Mouse (Mus musculus) lung, embryonic 15.5 days (tissue): Measurements from ENCODE around the gene Olfr419. TPM values are rescaled to one million over a fixed set of nuclear protein-coding genes. Genes with fewer than 3 reads are reported as not detected.

Source experiments
- ATAC-seq: fragments of 200-750 bp; cut with Nextera tagmentation; 2 replicates; pipeline ENCODE4 v1.8.0; 2017; ENCODE audit warnings: moderate number of reproducible peaks, borderline replicate concordance; ENCODE audit not compliant: low FRiP score, low TSS enrichment; ENCODE audit errors: extremely low read depth
- H3K27ac ChIP-seq: fragments of 300-500 bp; sonication (generic); 2 replicates; pipeline ENCODE4 v1.5.1; 2015; ENCODE audit warnings: moderate library complexity, mild to moderate bottlenecking, inconsistent platforms
- H3K27me3 ChIP-seq: fragments of 300-500 bp; sonication (generic); 2 replicates; pipeline ENCODE4 v1.6.1; 2015; ENCODE audit warnings: inconsistent platforms
- H3K36me3 ChIP-seq: fragments of 300-500 bp; sonication (generic); 2 replicates; pipeline ENCODE4 v1.6.1; 2015; ENCODE audit warnings: inconsistent platforms
- H3K4me1 ChIP-seq: fragments of 300-500 bp; sonication (generic); 2 replicates; pipeline ENCODE4 v1.6.1; 2015; ENCODE audit warnings: inconsistent platforms
- H3K4me2 ChIP-seq: fragments of 300-500 bp; sonication (generic); 2 replicates; pipeline ENCODE4 v1.6.1; 2015; ENCODE audit warnings: inconsistent platforms, mild to moderate bottlenecking, moderate library complexity
- H3K4me3 ChIP-seq: fragments of 300-500 bp; sonication (generic); 2 replicates; pipeline ENCODE4 v1.5.1; 2015; ENCODE audit warnings: mild to moderate bottlenecking, inconsistent platforms
- H3K9ac ChIP-seq: fragments of 300-500 bp; sonication (generic); 2 replicates; pipeline ENCODE4 v1.6.1; 2015; ENCODE audit warnings: inconsistent platforms
- H3K9me3 ChIP-seq: fragments of 300-500 bp; sonication (generic); 2 replicates; pipeline ENCODE4 v1.6.1; 2016; ENCODE audit warnings: inconsistent platforms
- WGBS: fragments of 180-500 bp; shearing (Covaris S2); methylation state at CpG from one replicate; pipeline ENCODE4 v1.1.7; 2015; 5-methylcytosine and 5-hydroxymethylcytosine counted together
- polyA plus RNA-seq: library from polyadenylated mRNA; unstranded; fragments of >200 nt; fragmentation: Nextera tagmentation; extraction: Ambion mirVana; gene quantifications from 2 replicates; pipeline ENCODE4 v1.2.1, GENCODE M21; 2015

Gene Olfr419
- polyA plus RNA-seq, 1 experiment from 2014 or later: not detected

- H3K4me1 ChIP-seq: no peaks in the 10 kb centered on the region
- ATAC-seq: no peak
- H3K4me3 ChIP-seq: no peak overlapping the region
- no peak overlapping the region for H3K4me2 ChIP-seq
- H3K9ac ChIP-seq: no peak overlapping the region
- no peak overlapping the region for H3K27ac ChIP-seq
- no peaks in the 10 kb centered on the region for H3K36me3 ChIP-seq
- no peaks in the 10 kb centered on the region for H3K9me3 ChIP-seq
- 57% methylated on average over 7 of the region's 7 CpGs for WGBS
- no peaks in the 10 kb centered on the region for H3K27me3 ChIP-seq
Measured at GRCm38 (mm10) chr1:174204699-174205098, 47.2 kb downstream of the Olfr419 start.

Other genes with a start within 250 kb of the Olfr419 start
- gene Ifi205, start 220.3 kb downstream of the Olfr419 start, polyA plus RNA-seq: 0.24 and 0.58 TPM in 2 replicates
- not detected in 2 replicates for gene Olfr433, start 211.4 kb downstream of the Olfr419 start, polyA plus RNA-seq
- gene Olfr432, start 202.9 kb downstream of the Olfr419 start, polyA plus RNA-seq: not detected in 2 replicates
- not detected in 2 replicates for gene Olfr430, start 185.5 kb downstream of the Olfr419 start, polyA plus RNA-seq
- not detected in 2 replicates for gene Olfr429, start 167.7 kb downstream of the Olfr419 start, polyA plus RNA-seq
- not detected in 2 replicates for gene Olfr427, start 155.2 kb downstream of the Olfr419 start, polyA plus RNA-seq
- not detected in 2 replicates for gene Olfr231, start 130.9 kb downstream of the Olfr419 start, polyA plus RNA-seq
- not detected in 2 replicates for gene Olfr424, start 120.5 kb downstream of the Olfr419 start, polyA plus RNA-seq
- gene Olfr420, start 96.4 kb downstream of the Olfr419 start, polyA plus RNA-seq: not detected in 2 replicates
- gene Spta1, start 79.3 kb downstream of the Olfr419 start, polyA plus RNA-seq: 0.54 and 0.62 TPM in 2 replicates
- gene Mptx1, start 78.5 kb upstream of the Olfr419 start, polyA plus RNA-seq: not detected in 2 replicates
- not detected in 2 replicates for gene Olfr417, start 113.1 kb upstream of the Olfr419 start, polyA plus RNA-seq
- not detected in 2 replicates for gene Olfr248, start 139.0 kb upstream of the Olfr419 start, polyA plus RNA-seq
- gene Olfr414, start 172.0 kb upstream of the Olfr419 start, polyA plus RNA-seq: not detected in 2 replicates
- gene Olfr220, start 190.0 kb upstream of the Olfr419 start, polyA plus RNA-seq: not detected in 2 replicates
- gene Fmn2, start 249.8 kb upstream of the Olfr419 start, polyA plus RNA-seq: 0.28 and 0.45 TPM in 2 replicates